Mouse (Mus musculus): ENCODE measurements around the gene Cpn1. TPM values are rescaled to one million over a fixed set of nuclear protein-coding genes. Genes with fewer than 3 reads are reported as not detected.

The Cpn1 gene
- polyA plus RNA-seq, 1 experiment from 2014 or later = not detected

DNA sequence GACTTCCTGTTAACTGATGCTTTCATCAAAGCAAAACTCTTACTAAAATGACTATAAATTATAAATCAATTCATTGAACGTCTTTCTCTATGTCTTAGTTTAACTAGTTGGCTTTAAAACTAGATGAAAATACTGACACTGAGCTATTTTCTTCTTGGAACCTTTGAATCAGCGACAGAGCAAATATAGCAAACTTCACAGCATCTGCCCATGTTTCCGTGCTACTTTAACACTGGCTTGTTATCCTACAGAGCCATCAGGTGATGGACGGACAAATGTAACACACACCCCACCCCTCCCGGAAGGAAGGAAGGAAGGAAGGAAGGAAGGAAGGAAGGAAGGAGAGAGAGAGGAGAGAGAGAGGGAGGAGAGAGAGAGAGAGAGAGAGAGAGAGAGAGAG, 58.4 kb downstream of the Cpn1 start:
- Histone ChIP-seq H3K9ac (ENCODE audit: low read length) (no peak overlapping the region), H3K4me1 (ENCODE audit: control insufficient read depth, insufficient read depth, low read length) (0 out of 2 replicates have a peak, but pooled peaks cover 3% of the 10 kb centered on the region), H3K9me3 (ENCODE audit: control insufficient read depth, low read length) (no peaks in the 10 kb centered on the region; the same call in 1 of the 2 replicates), H3K27ac (replicated peaks; ENCODE audit: low read depth, low read length) (no peak overlapping the region), H3K4me2 (ENCODE audit: low read depth, severe bottlenecking) (no peak overlapping the region), H3K27me3 (ENCODE audit: control insufficient read depth, insufficient read depth, low read length) (no peaks in the 10 kb centered on the region), H3K36me3 (ENCODE audit: control insufficient read depth, insufficient read depth, low read length) (no peaks in the 10 kb centered on the region; the same call in 1 of the 2 replicates), H3K4me3 (ENCODE audit: low read depth, low read length) (no peak overlapping the region)
- WGBS = 75% methylated on average over 5 of the region's 5 CpGs
- no peak for DNase-seq (ENCODE audit: low spot score)
- ATAC-seq (ENCODE audit: insufficient number of reproducible peaks, low FRiP score, low TSS enrichment, low read depth) = no peak

DNA sequence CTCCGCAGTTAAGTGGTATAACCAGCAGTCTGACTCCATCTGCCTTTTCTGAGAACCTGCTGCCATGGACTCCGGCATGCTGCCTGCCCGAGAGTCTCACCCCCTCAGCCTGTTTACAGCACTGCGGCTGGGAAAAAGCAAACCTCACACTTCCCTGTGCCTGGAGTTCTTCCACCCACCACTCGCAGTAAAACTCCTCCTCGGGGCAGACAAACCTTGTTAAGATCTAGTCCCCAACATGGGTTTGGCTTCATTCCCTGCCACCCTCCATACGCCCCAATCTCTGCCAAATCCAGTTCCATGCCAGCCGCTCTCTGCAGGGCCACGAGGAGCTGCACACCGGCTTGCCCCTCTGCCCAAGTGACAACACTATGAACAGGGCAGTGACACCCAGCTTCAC, 59.3 kb downstream of the Cpn1 start:
- H3K36me3 ChIP-seq (ENCODE audit: control insufficient read depth, insufficient read depth, low read length) = no peaks in the 10 kb centered on the region; the same call in 1 of the 2 replicates
- H3K4me3 ChIP-seq (ENCODE audit: low read depth, low read length) = no peak overlapping the region
- H3K4me1 ChIP-seq (ENCODE audit: control insufficient read depth, insufficient read depth, low read length) = 0 out of 2 replicates have a peak, but pooled peaks cover 3% of the 10 kb centered on the region
- no peak overlapping the region for H3K27ac ChIP-seq (replicated peaks; ENCODE audit: low read depth, low read length)
- no peaks in the 10 kb centered on the region; the same call in 1 of the 2 replicates for H3K9me3 ChIP-seq (ENCODE audit: control insufficient read depth, low read length)
- 43% methylated on average over 10 of the region's 10 CpGs for WGBS
- DNase-seq (ENCODE audit: low spot score) (no peak), ATAC-seq (ENCODE audit: insufficient number of reproducible peaks, low FRiP score, low TSS enrichment, low read depth) (no peak)
- H3K9ac ChIP-seq (ENCODE audit: low read length) = no peak overlapping the region
- H3K27me3 ChIP-seq (ENCODE audit: control insufficient read depth, insufficient read depth, low read length) = no peaks in the 10 kb centered on the region
- H3K4me2 ChIP-seq (ENCODE audit: low read depth, severe bottlenecking) = no peak overlapping the region

DNA sequence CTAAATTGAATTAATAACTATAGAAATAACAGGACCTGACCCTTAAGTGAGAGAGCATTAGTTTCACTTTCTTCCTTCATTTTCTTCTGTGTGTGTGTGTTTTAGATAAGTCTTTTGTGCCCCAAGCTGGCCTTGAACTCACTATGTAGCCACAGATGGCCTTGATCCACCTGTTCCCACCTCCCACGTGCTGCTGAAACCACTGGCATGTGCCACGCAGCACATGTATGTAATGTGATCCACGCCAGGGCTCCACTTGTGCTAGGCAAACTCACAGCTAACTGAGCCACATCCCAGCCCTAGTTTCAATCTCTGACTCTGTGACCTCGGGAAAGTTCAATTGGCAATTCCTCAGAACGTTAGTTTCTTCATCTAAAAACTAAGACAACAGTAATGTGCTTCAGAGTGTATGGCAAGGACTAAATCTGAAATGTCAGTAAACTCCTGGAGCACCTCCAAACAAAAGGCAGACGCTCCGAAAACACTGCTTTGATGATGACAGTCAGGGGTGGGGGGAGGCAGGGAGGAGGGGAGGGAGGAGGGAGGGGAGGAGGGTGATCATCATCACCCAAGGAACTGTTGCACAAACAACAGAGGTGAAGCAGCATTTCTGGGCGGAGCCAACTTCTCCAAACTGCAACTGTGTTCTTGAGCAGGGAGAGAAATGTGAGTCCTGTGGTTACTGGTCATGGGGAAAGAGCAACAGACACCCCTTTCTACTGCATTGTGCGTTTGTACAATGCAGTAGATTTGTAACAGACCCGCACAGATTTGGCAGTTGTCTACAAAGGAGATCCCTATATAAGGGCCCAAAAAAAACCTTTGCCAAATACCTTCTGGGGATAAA, 60.0 kb downstream of the Cpn1 start:
- Histone ChIP-seq H3K4me1 (ENCODE audit: control insufficient read depth, insufficient read depth, low read length) (0 out of 2 replicates have a peak, but pooled peaks cover 3% of the 10 kb centered on the region), H3K27me3 (ENCODE audit: control insufficient read depth, insufficient read depth, low read length) (no peaks in the 10 kb centered on the region), H3K36me3 (ENCODE audit: control insufficient read depth, insufficient read depth, low read length) (no peaks in the 10 kb centered on the region; the same call in 1 of the 2 replicates), H3K4me2 (ENCODE audit: low read depth, severe bottlenecking) (no peak overlapping the region), H3K9ac (ENCODE audit: low read length) (no peak overlapping the region), H3K27ac (replicated peaks; ENCODE audit: low read depth, low read length) (no peak overlapping the region), H3K9me3 (ENCODE audit: control insufficient read depth, low read length) (no peaks in the 10 kb centered on the region; the same call in 1 of the 2 replicates), H3K4me3 (ENCODE audit: low read depth, low read length) (no peak overlapping the region)
- 76% methylated on average over 10 of the region's 10 CpGs for WGBS
- DNase-seq (ENCODE audit: low spot score) = no peak
- ATAC-seq (ENCODE audit: insufficient number of reproducible peaks, low FRiP score, low TSS enrichment, low read depth) = no peak

DNA sequence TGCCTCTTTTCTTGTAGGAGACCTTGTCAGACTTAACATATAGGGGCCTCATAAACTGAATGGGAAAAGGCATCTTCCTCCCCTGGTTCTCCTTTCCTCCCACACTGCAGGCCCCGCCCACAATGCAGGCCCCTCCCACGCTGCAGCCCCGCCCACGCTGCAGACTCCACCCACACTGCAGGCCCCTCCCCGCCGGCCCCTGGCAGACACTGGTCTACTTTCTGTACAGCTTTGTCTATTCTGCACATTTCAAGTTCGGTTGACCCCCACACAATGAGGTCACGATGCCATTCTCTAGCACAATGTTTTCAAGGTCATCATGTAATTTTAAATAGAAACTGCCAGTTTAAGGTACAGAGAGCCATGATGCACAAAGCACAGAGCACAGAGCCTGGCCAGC, 62.0 kb downstream of the Cpn1 start:
- no peak overlapping the region for H3K4me3 ChIP-seq (ENCODE audit: low read depth, low read length)
- H3K4me1 ChIP-seq (ENCODE audit: control insufficient read depth, insufficient read depth, low read length) = peaks cover 11% of the 10 kb centered on the region
- H3K9me3 ChIP-seq (ENCODE audit: control insufficient read depth, low read length) = no peaks in the 10 kb centered on the region
- H3K4me2 ChIP-seq (ENCODE audit: low read depth, severe bottlenecking) = no peak overlapping the region
- no peaks in the 10 kb centered on the region for H3K36me3 ChIP-seq (ENCODE audit: control insufficient read depth, insufficient read depth, low read length)
- WGBS = 61% methylated on average over 8 of the region's 8 CpGs
- no peak overlapping the region for H3K27ac ChIP-seq (replicated peaks; ENCODE audit: low read depth, low read length)
- ATAC-seq (ENCODE audit: insufficient number of reproducible peaks, low FRiP score, low TSS enrichment, low read depth) (no peak), DNase-seq (ENCODE audit: low spot score) (no peak)
- H3K9ac ChIP-seq (ENCODE audit: low read length) = no peak overlapping the region
- no peaks in the 10 kb centered on the region for H3K27me3 ChIP-seq (ENCODE audit: control insufficient read depth, insufficient read depth, low read length)

DNA sequence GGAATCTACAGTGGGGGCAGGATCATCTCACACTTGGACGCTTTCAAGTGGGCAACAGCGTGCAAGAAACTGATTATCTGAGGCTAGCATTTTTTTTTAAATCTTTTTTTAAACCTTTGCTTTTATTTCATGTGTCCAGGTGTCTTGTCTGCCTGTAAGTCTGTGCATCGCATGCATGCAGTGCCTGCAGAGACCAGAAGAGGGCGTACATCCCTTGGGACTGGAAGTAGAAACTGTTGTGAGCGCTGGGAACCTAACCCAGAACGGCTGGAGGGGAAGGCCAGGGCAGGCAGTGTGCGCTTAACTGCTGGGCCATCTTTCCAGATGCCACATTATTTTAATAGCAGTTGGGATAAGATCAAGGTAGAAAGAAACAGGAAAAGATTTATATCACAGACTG, 63.4 kb downstream of the Cpn1 start:
- ATAC-seq (ENCODE audit: insufficient number of reproducible peaks, low FRiP score, low TSS enrichment, low read depth) (no peak), DNase-seq (ENCODE audit: low spot score) (no peak)
- peaks cover 11% of the 10 kb centered on the region for H3K4me1 ChIP-seq (ENCODE audit: control insufficient read depth, insufficient read depth, low read length)
- no peaks in the 10 kb centered on the region for H3K9me3 ChIP-seq (ENCODE audit: control insufficient read depth, low read length)
- H3K4me2 ChIP-seq (ENCODE audit: low read depth, severe bottlenecking) = no peak overlapping the region
- H3K27me3 ChIP-seq (ENCODE audit: control insufficient read depth, insufficient read depth, low read length) = no peaks in the 10 kb centered on the region
- WGBS = 93% methylated on average over 7 of the region's 7 CpGs
- no peak overlapping the region for H3K9ac ChIP-seq (ENCODE audit: low read length)
- H3K4me3 ChIP-seq (ENCODE audit: low read depth, low read length) = no peak overlapping the region
- H3K27ac ChIP-seq (replicated peaks; ENCODE audit: low read depth, low read length) = no peak overlapping the region
- no peaks in the 10 kb centered on the region for H3K36me3 ChIP-seq (ENCODE audit: control insufficient read depth, insufficient read depth, low read length)

DNA sequence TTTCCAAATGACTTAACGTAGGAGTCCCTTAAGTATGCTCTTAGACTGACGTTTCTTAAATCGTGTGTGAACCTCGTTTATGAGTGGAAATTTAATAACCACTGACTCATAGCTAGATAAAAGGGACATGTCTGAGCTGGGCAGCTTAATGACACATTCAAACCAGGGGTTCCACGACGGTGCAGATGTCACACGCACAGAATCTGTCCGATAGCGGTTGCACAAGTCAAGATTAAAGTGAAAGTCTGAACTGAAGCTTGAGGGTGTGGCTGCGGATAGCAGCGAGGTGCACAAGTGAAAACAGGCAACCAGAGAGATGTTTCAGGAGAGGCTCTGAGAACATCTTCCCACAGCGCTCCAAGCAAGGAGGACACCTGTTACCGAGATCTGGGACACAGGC, 64.9 kb downstream of the Cpn1 start:
- 52% methylated on average over 13 of the region's 13 CpGs for WGBS
- ATAC-seq (ENCODE audit: insufficient number of reproducible peaks, low FRiP score, low TSS enrichment, low read depth) = no peak
- H3K27me3 ChIP-seq (ENCODE audit: control insufficient read depth, insufficient read depth, low read length) = no peaks in the 10 kb centered on the region
- no peak overlapping the region for H3K9ac ChIP-seq (ENCODE audit: low read length)
- peaks cover 8% of the 10 kb centered on the region for H3K4me1 ChIP-seq (ENCODE audit: control insufficient read depth, insufficient read depth, low read length)
- no peak for DNase-seq (ENCODE audit: low spot score)
- no peaks in the 10 kb centered on the region for H3K36me3 ChIP-seq (ENCODE audit: control insufficient read depth, insufficient read depth, low read length)
- H3K27ac ChIP-seq (replicated peaks; ENCODE audit: low read depth, low read length) = no peak overlapping the region
- H3K9me3 ChIP-seq (ENCODE audit: control insufficient read depth, low read length) = no peaks in the 10 kb centered on the region
- H3K4me3 ChIP-seq (ENCODE audit: low read depth, low read length) = no peak overlapping the region
- H3K4me2 ChIP-seq (ENCODE audit: low read depth, severe bottlenecking) = no peak overlapping the region

DNA sequence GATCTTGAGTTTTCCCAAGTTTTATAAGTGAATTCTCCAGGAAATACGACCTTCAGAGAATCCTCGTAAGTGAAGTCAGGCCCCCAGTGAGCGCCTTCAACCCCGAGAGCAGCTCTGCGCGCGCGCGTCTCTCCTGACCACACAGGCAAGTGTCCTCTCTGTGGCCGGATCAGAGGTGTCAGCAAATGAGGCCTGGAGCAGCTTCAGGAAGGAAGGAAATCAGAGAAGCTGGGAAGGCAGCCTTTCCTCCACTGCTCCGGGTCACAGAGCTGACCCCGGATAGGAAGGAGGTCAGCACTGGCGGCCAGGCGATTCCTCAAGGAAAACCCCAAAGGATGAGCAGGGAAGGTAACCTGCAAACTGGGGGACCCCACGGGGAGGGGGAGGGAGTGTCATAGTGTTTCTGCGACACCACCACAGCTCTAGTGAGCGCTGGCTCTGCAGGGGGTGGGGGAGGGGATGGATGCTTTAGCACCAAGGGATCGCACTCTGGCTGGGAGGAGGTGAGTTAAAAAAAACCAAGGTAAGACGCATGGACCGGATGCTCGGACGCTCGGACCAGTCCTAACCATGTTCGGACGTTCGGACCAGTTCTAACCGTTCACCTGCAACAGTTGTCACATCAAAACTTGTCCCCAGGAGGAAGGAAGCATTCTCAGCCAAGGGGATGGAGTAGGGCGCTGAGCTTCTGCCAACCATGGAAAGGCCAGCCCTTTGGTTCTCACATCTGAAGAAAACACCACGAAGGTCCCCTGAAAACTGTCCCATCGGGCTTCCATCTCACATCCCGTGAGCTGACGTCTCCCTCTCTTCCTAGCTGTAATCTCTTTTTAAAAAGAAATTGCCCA, 65.7 kb downstream of the Cpn1 start:
- ATAC-seq (ENCODE audit: insufficient number of reproducible peaks, low FRiP score, low TSS enrichment, low read depth) = no peak

DNA sequence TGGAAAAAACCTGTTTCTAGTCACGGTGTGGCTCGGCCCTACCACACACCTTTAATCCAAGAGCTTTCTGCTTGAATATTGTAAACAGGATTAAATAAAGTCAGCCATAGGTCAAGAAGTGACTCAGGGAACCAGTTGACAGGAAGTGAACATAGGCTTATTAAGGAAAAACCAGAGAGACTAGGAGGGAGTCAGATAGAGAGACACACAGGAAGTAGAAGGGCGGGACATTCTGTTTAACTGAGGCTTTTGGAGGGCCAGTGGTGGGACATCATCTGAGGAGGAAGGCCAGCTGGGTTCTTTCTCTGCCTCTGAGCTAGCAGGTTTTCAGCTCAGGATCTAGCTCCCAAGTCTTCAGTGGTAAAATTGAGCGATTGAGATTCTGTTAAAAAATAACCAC, 66.5 kb downstream of the Cpn1 start:
- H3K36me3 ChIP-seq (ENCODE audit: control insufficient read depth, insufficient read depth, low read length) = no peaks in the 10 kb centered on the region
- H3K4me1 ChIP-seq (ENCODE audit: control insufficient read depth, insufficient read depth, low read length) = peaks cover 8% of the 10 kb centered on the region
- 88% methylated on average over 4 of the region's 4 CpGs for WGBS
- H3K9me3 ChIP-seq (ENCODE audit: control insufficient read depth, low read length) = no peaks in the 10 kb centered on the region
- H3K27me3 ChIP-seq (ENCODE audit: control insufficient read depth, insufficient read depth, low read length) = no peaks in the 10 kb centered on the region
- H3K4me2 ChIP-seq (ENCODE audit: low read depth, severe bottlenecking) = no peak overlapping the region
- H3K4me3 ChIP-seq (ENCODE audit: low read depth, low read length) = no peak overlapping the region
- H3K27ac ChIP-seq (replicated peaks; ENCODE audit: low read depth, low read length) = no peak overlapping the region
- DNase-seq (ENCODE audit: low spot score) (no peak), ATAC-seq (ENCODE audit: insufficient number of reproducible peaks, low FRiP score, low TSS enrichment, low read depth) (no peak)
- H3K9ac ChIP-seq (ENCODE audit: low read length) = no peak overlapping the region

More for the DNA sequence above, 65.7 kb downstream of the Cpn1 start:
- peaks cover 8% of the 10 kb centered on the region for H3K4me1 ChIP-seq (ENCODE audit: control insufficient read depth, insufficient read depth, low read length)
- no peak for DNase-seq (ENCODE audit: low spot score)
- H3K27ac ChIP-seq (replicated peaks; ENCODE audit: low read depth, low read length) = no peak overlapping the region
- H3K4me2 ChIP-seq (ENCODE audit: low read depth, severe bottlenecking) = peak overlapping the region; percentile 33
- no peaks in the 10 kb centered on the region for H3K36me3 ChIP-seq (ENCODE audit: control insufficient read depth, insufficient read depth, low read length)
- no peaks in the 10 kb centered on the region for H3K27me3 ChIP-seq (ENCODE audit: control insufficient read depth, insufficient read depth, low read length)
- no peak overlapping the region for H3K4me3 ChIP-seq (ENCODE audit: low read depth, low read length)
- 11% methylated on average over 32 of the region's 32 CpGs for WGBS
- no peaks in the 10 kb centered on the region for H3K9me3 ChIP-seq (ENCODE audit: control insufficient read depth, low read length)
- no peak overlapping the region; the same call in 1 of the 2 replicates for H3K9ac ChIP-seq (ENCODE audit: low read length)
